Mouse (Mus musculus) forebrain, postnatal 0 days (tissue): ENCODE data around the gene Kifc1. TPM values are rescaled to one million over a fixed set of nuclear protein-coding genes. Genes with fewer than 3 reads are reported as not detected.

ENCODE experiments used
- ATAC-seq: fragments of 200-750 bp; cut with Nextera tagmentation; 2 replicates; pipeline ENCODE4 v1.8.0; 2017; ENCODE audit warnings: mild to moderate bottlenecking, moderate library complexity
- DNase-seq: peaks from one replicate; pipeline ENCODE4 v3.0.0-alpha.2; 2015
- H3K27ac ChIP-seq: fragments of 300-500 bp; sonication (generic); 2 replicates; pipeline ENCODE4 v1.5.1; 2014; ENCODE audit warnings: low read depth, mild to moderate bottlenecking, antibody characterized with exemption, low read length, moderate library complexity, mixed read lengths
- H3K27me3 ChIP-seq: fragments of 300-500 bp; sonication (generic); 2 replicates; pipeline ENCODE4 v1.6.1; 2014; ENCODE audit warnings: mild to moderate bottlenecking, low read length, mixed read lengths; ENCODE audit not compliant: insufficient read depth
- H3K36me3 ChIP-seq: fragments of 300-500 bp; sonication (generic); 2 replicates; pipeline ENCODE4 v1.6.1; 2014; ENCODE audit warnings: mild to moderate bottlenecking, moderate library complexity; ENCODE audit not compliant: insufficient read depth
- H3K4me1 ChIP-seq: fragments of 300-500 bp; sonication (generic); 2 replicates; pipeline ENCODE4 v1.6.1; 2014; ENCODE audit warnings: antibody characterized with exemption; ENCODE audit not compliant: insufficient read depth
- H3K4me2 ChIP-seq: fragments of 300-500 bp; sonication (generic); 2 replicates; pipeline ENCODE4 v1.6.1; 2014; ENCODE audit warnings: low read depth, mild to moderate bottlenecking, moderate library complexity
- H3K4me3 ChIP-seq: fragments of 300-500 bp; sonication (generic); 2 replicates; pipeline ENCODE4 v1.5.1; 2014; ENCODE audit warnings: low read depth, low read length, mixed read lengths
- H3K9ac ChIP-seq: fragments of 300-500 bp; sonication (generic); 2 replicates; pipeline ENCODE4 v1.6.1; 2014; ENCODE audit warnings: mild to moderate bottlenecking
- H3K9me3 ChIP-seq: fragments of 300-500 bp; sonication (generic); 2 replicates; pipeline ENCODE4 v1.6.1; 2016; ENCODE audit warnings: low read length
- CTCF ChIP-seq: sonication (generic); IDR thresholded peaks from 2 replicates; pipeline ENCODE4 v1.5.1; 2016; ENCODE audit warnings: antibody characterized with exemption, control low read depth, low read depth
- WGBS: fragments of 180-500 bp; shearing (Covaris S2); extraction: QIAGEN DNeasy Blood & Tissue Kit; methylation state at CpG from one replicate; pipeline ENCODE4 v1.1.7; 2014; 5-methylcytosine and 5-hydroxymethylcytosine counted together
- polyA plus RNA-seq: library from polyadenylated mRNA; unstranded; fragments of >200 nt; fragmentation: Nextera tagmentation; extraction: Ambion mirVana; gene quantifications from 2 replicates; pipeline ENCODE4 v1.2.1, GENCODE M21; 2015
- total RNA-seq: library from RNA; depleted of rRNA; stranded (reverse); fragments of >200 nt; gene quantifications from 2 replicates; pipeline ENCODE4 v1.2.3, GENCODE M21; 2014

Gene Kifc1
- total and polyA plus RNA-seq, 2 experiments from 2014 or later = 1.3 to 4.7 TPM

- H3K9me3 ChIP-seq = no peaks in the 10 kb centered on the region
- H3K4me1 ChIP-seq = peaks cover 7% of the 10 kb centered on the region; the same call in 1 of the 2 replicates
- no peaks in the 10 kb centered on the region for H3K27me3 ChIP-seq
- ATAC-seq = no peak
- H3K36me3 ChIP-seq = peaks cover 43% of the 10 kb centered on the region
- no peak overlapping the region for H3K4me2 ChIP-seq
- no peak overlapping the region for H3K4me3 ChIP-seq
- DNase-seq = no peak
- WGBS = 95% methylated on average over 8 of the region's 8 CpGs
- H3K9ac ChIP-seq = no peak overlapping the region
- H3K27ac ChIP-seq = no peak overlapping the region
- no peak for TF ChIP-seq CTCF
Observed at GRCm38 (mm10) chr17:33913905-33914304, 23.4 kb upstream of the Kifc1 start.

DNA sequence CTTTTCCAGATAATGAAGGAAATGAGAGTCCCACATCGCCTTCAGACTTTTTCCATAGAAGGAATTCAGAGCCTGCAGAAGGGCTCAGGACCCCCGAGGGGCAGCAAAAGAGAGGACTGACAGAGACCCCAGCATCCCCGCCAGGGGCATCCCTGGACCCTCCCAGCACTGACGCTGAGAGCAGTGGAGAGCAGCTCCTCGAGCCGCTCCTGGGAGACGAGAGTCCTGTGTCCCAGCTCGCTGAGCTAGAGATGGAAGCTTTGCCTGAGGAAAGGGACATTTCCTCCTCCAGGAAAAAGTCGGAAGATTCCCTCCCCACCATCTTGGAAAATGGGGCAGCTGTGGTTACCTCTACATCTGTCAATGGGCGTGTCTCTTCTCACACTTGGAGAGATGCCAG lies 22.8 kb upstream of the Kifc1 start:
- ATAC-seq (no peak), DNase-seq (no peak)
- Histone ChIP-seq H3K36me3 (peaks cover 43% of the 10 kb centered on the region), H3K27ac (no peak overlapping the region), H3K4me2 (no peak overlapping the region), H3K9me3 (no peaks in the 10 kb centered on the region), H3K4me1 (peaks cover 7% of the 10 kb centered on the region; the same call in 1 of the 2 replicates), H3K9ac (no peak overlapping the region), H3K27me3 (no peaks in the 10 kb centered on the region), H3K4me3 (no peak overlapping the region)
- 88% methylated on average over 10 of the region's 10 CpGs for WGBS
- TF ChIP-seq CTCF = no peak

GRCm38 (mm10) chr17:33911813-33912414 lies 21.5 kb upstream of the Kifc1 start:
- Histone ChIP-seq H3K27ac (no peak overlapping the region), H3K27me3 (no peaks in the 10 kb centered on the region), H3K4me2 (no peak overlapping the region), H3K9ac (no peak overlapping the region), H3K36me3 (peaks cover 39% of the 10 kb centered on the region), H3K9me3 (no peaks in the 10 kb centered on the region), H3K4me1 (peaks cover 7% of the 10 kb centered on the region; the same call in 1 of the 2 replicates), H3K4me3 (no peak overlapping the region)
- DNase-seq = no peak
- TF ChIP-seq CTCF = no peak
- ATAC-seq = no peak
- 92% methylated on average over 28 of the region's 28 CpGs for WGBS

- WGBS = 89% methylated on average over 31 of the region's 31 CpGs
- H3K27ac ChIP-seq = no peak overlapping the region
- no peak overlapping the region for H3K9ac ChIP-seq
- no peak for ATAC-seq
- no peaks in the 10 kb centered on the region for H3K9me3 ChIP-seq
- no peaks in the 10 kb centered on the region for H3K27me3 ChIP-seq
- peaks cover 7% of the 10 kb centered on the region; the same call in 1 of the 2 replicates for H3K4me1 ChIP-seq
- no peak for DNase-seq
- no peak for TF ChIP-seq CTCF
- no peak overlapping the region for H3K4me2 ChIP-seq
- H3K36me3 ChIP-seq = peaks cover 39% of the 10 kb centered on the region
- H3K4me3 ChIP-seq = no peak overlapping the region
Observed at GRCm38 (mm10) chr17:33911052-33911812, 20.8 kb upstream of the Kifc1 start.

- Histone ChIP-seq H3K36me3 (peaks cover 39% of the 10 kb centered on the region), H3K4me1 (peaks cover 7% of the 10 kb centered on the region; the same call in 1 of the 2 replicates), H3K27ac (no peak overlapping the region), H3K4me3 (peak overlapping the region; percentile 80), H3K9ac (peak overlapping the region; percentile 90; the same call in 1 of the 2 replicates), H3K9me3 (no peaks in the 10 kb centered on the region), H3K27me3 (no peaks in the 10 kb centered on the region), H3K4me2 (peak overlapping the region; percentile 77)
- no peak for DNase-seq
- WGBS = 51% methylated on average over 11 of the region's 11 CpGs
- TF ChIP-seq CTCF = peak; percentile 39
- no peak for ATAC-seq
Observed at GRCm38 (mm10) chr17:33910346-33911051, 20.0 kb upstream of the Kifc1 start.

GRCm38 (mm10) chr17:33909869-33910250 lies 19.4 kb upstream of the Kifc1 start:
- H3K27ac ChIP-seq = peak overlapping the region; percentile 91
- H3K4me2 ChIP-seq = peak overlapping the region; percentile 77
- H3K4me3 ChIP-seq = peak overlapping the region; percentile 80
- peak; percentile 33 for DNase-seq
- H3K9me3 ChIP-seq = no peaks in the 10 kb centered on the region
- H3K9ac ChIP-seq = peak overlapping the region; percentile 90
- peaks cover 7% of the 10 kb centered on the region; the same call in 1 of the 2 replicates for H3K4me1 ChIP-seq
- H3K27me3 ChIP-seq = no peaks in the 10 kb centered on the region
- WGBS = under 1% methylated on average over 14 of the region's 14 CpGs
- no peak for ATAC-seq
- no peak for TF ChIP-seq CTCF
- peaks cover 35% of the 10 kb centered on the region for H3K36me3 ChIP-seq
